Mouse (Mus musculus) hindbrain, embryonic 11.5 days (tissue): ENCODE measurements around the gene Fam174b. TPM values are rescaled to one million over a fixed set of nuclear protein-coding genes. Genes with fewer than 3 reads are reported as not detected.

Experiments used
- ATAC-seq: fragments of 200-750 bp; cut with Nextera tagmentation; 2 replicates; pipeline ENCODE4 v1.8.0; 2017; ENCODE audit warnings: mild to moderate bottlenecking, moderate TSS enrichment, moderate library complexity; ENCODE audit not compliant: low FRiP score
- DNase-seq: peaks from one replicate; pipeline ENCODE4 v3.0.0-alpha.2; 2015; ENCODE audit warnings: low spot score
- H3K27ac ChIP-seq: fragments of 300-500 bp; sonication (generic); 2 replicates; pipeline ENCODE4 v1.5.1; 2014; ENCODE audit warnings: mild to moderate bottlenecking, low read depth, low read length
- H3K27me3 ChIP-seq: fragments of 300-500 bp; sonication (generic); 2 replicates; pipeline ENCODE4 v1.6.1; 2014; ENCODE audit warnings: mild to moderate bottlenecking, low read length, moderate library complexity, mixed read lengths; ENCODE audit not compliant: control insufficient read depth, insufficient read depth
- H3K36me3 ChIP-seq: fragments of 300-500 bp; sonication (generic); 2 replicates; pipeline ENCODE4 v1.6.1; 2014; ENCODE audit warnings: mild to moderate bottlenecking, low read length, moderate library complexity, mixed read lengths; ENCODE audit not compliant: control insufficient read depth, insufficient read depth
- H3K4me1 ChIP-seq: fragments of 300-500 bp; sonication (generic); replicated peaks from 2 replicates; pipeline ENCODE4 v1.6.1; 2014; ENCODE audit warnings: low read length, mixed read lengths; ENCODE audit not compliant: control insufficient read depth, insufficient read depth
- H3K4me2 ChIP-seq: fragments of 300-500 bp; sonication (generic); replicated peaks from 2 replicates; pipeline ENCODE4 v1.6.1; 2014; ENCODE audit warnings: mild to moderate bottlenecking, low read depth, low read length
- H3K4me3 ChIP-seq: fragments of 300-500 bp; sonication (generic); 2 replicates; pipeline ENCODE4 v1.5.1; 2014; ENCODE audit warnings: low read depth, low read length
- H3K9ac ChIP-seq: fragments of 300-500 bp; sonication (generic); 2 replicates; pipeline ENCODE4 v1.6.1; 2014; ENCODE audit warnings: low read depth, low read length
- H3K9me3 ChIP-seq: fragments of 300-500 bp; sonication (generic); 2 replicates; pipeline ENCODE4 v1.6.1; 2016; ENCODE audit warnings: low read length; ENCODE audit not compliant: control insufficient read depth
- WGBS: fragments of 180-500 bp; shearing (Covaris S2); extraction: QIAGEN DNeasy Blood & Tissue Kit; methylation state at CpG from one replicate; pipeline ENCODE4 v1.1.7; 2014; 5-methylcytosine and 5-hydroxymethylcytosine counted together
- polyA plus RNA-seq: library from polyadenylated mRNA; unstranded; fragments of >200 nt; fragmentation: Nextera tagmentation; extraction: Ambion mirVana; gene quantifications from 2 replicates; pipeline ENCODE4 v1.2.1, GENCODE M21; 2014

Fam174b gene
- polyA plus RNA-seq, 1 experiment from 2014 or later = 29.4 TPM

- H3K27ac ChIP-seq = no peak overlapping the region
- no peaks in the 10 kb centered on the region for H3K27me3 ChIP-seq
- DNase-seq (no peak), ATAC-seq (no peak)
- no peaks in the 10 kb centered on the region for H3K9me3 ChIP-seq
- 88% methylated on average over 7 of the region's 7 CpGs for WGBS
- H3K4me2 ChIP-seq = no peak overlapping the region
- no peak overlapping the region for H3K4me3 ChIP-seq
- H3K36me3 ChIP-seq = no peaks in the 10 kb centered on the region
- no peak overlapping the region for H3K9ac ChIP-seq
- H3K4me1 ChIP-seq = no peaks in the 10 kb centered on the region
Observed at GRCm38 (mm10) chr7:73814454-73814853, 74.4 kb downstream of the Fam174b start.

GRCm38 (mm10) chr7:73816255-73816996, 76.3 kb downstream of the Fam174b start:
- DNase-seq (no peak), ATAC-seq (no peak)
- Histone ChIP-seq H3K36me3 (no peaks in the 10 kb centered on the region), H3K9me3 (no peaks in the 10 kb centered on the region), H3K4me1 (no peaks in the 10 kb centered on the region), H3K4me3 (no peak overlapping the region), H3K4me2 (no peak overlapping the region), H3K9ac (no peak overlapping the region), H3K27me3 (no peaks in the 10 kb centered on the region), H3K27ac (no peak overlapping the region)
- WGBS = 84% methylated on average over 8 of the region's 8 CpGs

DNA sequence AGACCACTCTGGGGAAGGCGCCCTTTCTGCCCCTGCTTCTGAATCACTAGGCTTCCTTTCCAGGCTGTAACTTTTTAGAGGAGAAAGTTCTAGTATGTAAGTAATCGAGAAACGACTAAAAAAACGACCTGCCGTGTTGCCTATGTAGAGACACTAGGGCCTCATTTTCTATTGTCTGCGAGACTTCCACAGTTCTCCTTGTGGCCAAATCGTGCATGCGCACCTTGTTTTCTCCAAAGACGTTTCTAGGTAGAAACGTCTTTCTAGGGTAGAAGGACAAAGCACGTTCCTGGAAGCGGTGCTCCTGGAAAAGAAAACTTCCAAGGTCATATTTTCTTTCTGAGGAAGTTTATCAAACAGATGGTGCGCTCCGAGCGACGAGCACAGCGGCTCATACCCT, 79.3 kb downstream of the Fam174b start:
- Histone ChIP-seq H3K9ac (no peak overlapping the region), H3K27ac (no peak overlapping the region), H3K4me2 (no peak overlapping the region), H3K4me3 (no peak overlapping the region), H3K4me1 (no peaks in the 10 kb centered on the region), H3K36me3 (no peaks in the 10 kb centered on the region), H3K27me3 (no peaks in the 10 kb centered on the region), H3K9me3 (no peaks in the 10 kb centered on the region)
- WGBS = 80% methylated on average over 17 of the region's 17 CpGs
- ATAC-seq (no peak), DNase-seq (peak; percentile 15)

Other genes starting within 250 kb of the Fam174b start
- 45.4 and 64.4 TPM in 2 replicates for gene Chd2, start 198.5 kb upstream of the Fam174b start, polyA plus RNA-seq